Mouse (Mus musculus) kidney, adult 8-10 months (tissue): ENCODE measurements around the gene Vps13d.

ENCODE experiments used
- DNase-seq, 2 experiments: peaks; one replicate each; pipeline ENCODE4 v3.0.0; 2022

The Vps13d gene

DNA sequence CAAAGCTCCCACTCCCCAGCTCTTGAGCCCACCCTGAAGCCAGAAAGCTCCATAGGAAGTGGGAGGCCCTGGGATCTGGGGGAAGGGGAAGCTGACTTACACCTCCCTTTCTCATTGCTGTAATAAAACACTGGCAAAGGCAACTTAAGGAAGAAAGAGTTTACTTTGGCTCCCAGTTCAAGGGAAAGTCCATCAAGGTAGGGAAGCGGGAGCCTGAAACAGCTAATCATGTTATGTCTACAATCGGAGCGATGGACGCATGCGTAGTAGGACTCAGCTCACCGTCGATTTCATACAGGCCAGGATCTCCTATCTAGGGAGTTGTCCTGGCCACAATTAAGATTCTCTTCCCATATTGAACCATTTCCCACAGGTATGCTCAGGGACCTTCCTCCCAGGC is 263.6 kb downstream of the Vps13d start:
- DNase-seq, result no peak

GRCm38 (mm10) chr4:144930366-144930765 is 264.4 kb downstream of the Vps13d start:
- peak; percentile 87 to 89 for DNase-seq

DNA sequence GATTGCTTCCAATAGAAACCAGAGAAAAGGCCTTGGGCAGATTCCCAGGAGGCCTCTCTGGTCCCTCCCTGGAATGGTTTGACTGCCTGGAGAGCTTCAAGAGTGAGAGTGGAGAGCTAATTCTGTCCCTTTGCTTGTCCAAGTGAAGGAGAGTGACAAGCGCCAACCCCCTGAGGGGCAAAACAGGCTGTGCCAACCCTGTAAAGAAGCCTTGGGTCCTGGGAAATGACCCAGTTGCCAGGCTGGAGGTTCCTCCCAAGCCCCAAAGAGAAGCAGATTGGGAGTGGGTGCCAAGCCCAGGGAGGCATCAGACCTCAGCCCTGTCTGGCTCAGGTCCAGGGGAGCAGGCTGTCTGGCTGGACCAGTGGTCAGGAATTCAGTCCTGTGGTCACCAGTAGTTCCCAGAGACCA is 265.0 kb downstream of the Vps13d start:
- peak; percentile 93 to 94 for DNase-seq

- DNase-seq, result no peak
Measured at GRCm38 (mm10) chr4:144928693-144929436, 265.9 kb downstream of the Vps13d start.
